Mouse (Mus musculus): ENCODE measurements at regions not wholly inside any gene's neighbourhood (a gene's known extent, or its start where the extent isn't known, plus 50 kb on each side); places are given as distances from the start of the nearest gene placed in this dataset.

- Histone ChIP-seq H3K4me2 (replicated peaks) (no peak overlapping the region), H3K4me1 (no peaks in the 10 kb centered on the region), H3K27ac (replicated peaks) (no peak overlapping the region), H3K4me3 (no peak overlapping the region), H3K9ac (replicated peaks) (no peak overlapping the region), H3K9me3 (no peaks in the 10 kb centered on the region), H3K36me3 (no peaks in the 10 kb centered on the region), H3K27me3 (no peaks in the 10 kb centered on the region)
- no peak for ATAC-seq (replicated peaks)
- WGBS = 96% methylated on average over 1 of the region's 1 CpGs
Observed at GRCm38 (mm10) chr1:128820527-128820926, 228.4 kb upstream of the Cxcr4 start.

GRCm38 (mm10) chr1:128819611-128820010 is 227.5 kb upstream of the Cxcr4 start:
- no peaks in the 10 kb centered on the region for H3K9me3 ChIP-seq
- no peak for ATAC-seq (replicated peaks)
- no peak overlapping the region for H3K4me2 ChIP-seq (replicated peaks)
- no peaks in the 10 kb centered on the region for H3K27me3 ChIP-seq
- H3K36me3 ChIP-seq = no peaks in the 10 kb centered on the region
- no peak overlapping the region for H3K9ac ChIP-seq (replicated peaks)
- no peaks in the 10 kb centered on the region for H3K4me1 ChIP-seq
- H3K4me3 ChIP-seq = no peak overlapping the region
- 87% methylated on average over 6 of the region's 6 CpGs for WGBS
- H3K27ac ChIP-seq (replicated peaks) = no peak overlapping the region

GRCm38 (mm10) chr1:128813379-128813778 is 221.3 kb upstream of the Cxcr4 start:
- no peak overlapping the region for H3K4me2 ChIP-seq (replicated peaks)

GRCm38 (mm10) chr1:128810860-128811259 is 218.8 kb upstream of the Cxcr4 start:
- Histone ChIP-seq H3K27ac (replicated peaks) (no peak overlapping the region), H3K27me3 (no peaks in the 10 kb centered on the region), H3K4me2 (replicated peaks) (no peak overlapping the region), H3K4me3 (no peak overlapping the region), H3K4me1 (peaks cover 5% of the 10 kb centered on the region), H3K9ac (replicated peaks) (no peak overlapping the region), H3K36me3 (no peaks in the 10 kb centered on the region), H3K9me3 (no peaks in the 10 kb centered on the region)
- ATAC-seq (replicated peaks) = no peak
- 77% methylated on average over 3 of the region's 3 CpGs for WGBS

More at GRCm38 (mm10) chr1:128813379-128813778, 221.3 kb upstream of the Cxcr4 start:
- no peak for ATAC-seq (replicated peaks)
- Histone ChIP-seq H3K9me3 (no peaks in the 10 kb centered on the region), H3K27me3 (no peaks in the 10 kb centered on the region), H3K9ac (replicated peaks) (no peak overlapping the region), H3K36me3 (no peaks in the 10 kb centered on the region), H3K4me1 (no peaks in the 10 kb centered on the region), H3K4me3 (no peak overlapping the region), H3K27ac (replicated peaks) (no peak overlapping the region)
- 71% methylated on average over 5 of the region's 5 CpGs for WGBS

- Histone ChIP-seq H3K9me3 (no peaks in the 10 kb centered on the region), H3K36me3 (no peaks in the 10 kb centered on the region), H3K4me3 (no peak overlapping the region), H3K9ac (replicated peaks) (no peak overlapping the region), H3K4me2 (replicated peaks) (no peak overlapping the region), H3K27ac (replicated peaks) (no peak overlapping the region), H3K27me3 (no peaks in the 10 kb centered on the region), H3K4me1 (peaks cover 11% of the 10 kb centered on the region)
- WGBS = 91% methylated on average over 2 of the region's 2 CpGs
- no peak for ATAC-seq (replicated peaks)
Observed at GRCm38 (mm10) chr1:128810094-128810493, 218.0 kb upstream of the Cxcr4 start.

- Histone ChIP-seq H3K9me3 (no peaks in the 10 kb centered on the region), H3K4me1 (peaks cover 12% of the 10 kb centered on the region), H3K9ac (replicated peaks) (no peak overlapping the region), H3K27ac (replicated peaks) (no peak overlapping the region), H3K4me2 (replicated peaks) (no peak overlapping the region), H3K36me3 (no peaks in the 10 kb centered on the region), H3K27me3 (no peaks in the 10 kb centered on the region), H3K4me3 (no peak overlapping the region)
- ATAC-seq (replicated peaks) = no peak
- WGBS = 86% methylated on average over 8 of the region's 8 CpGs
Observed at GRCm38 (mm10) chr1:128809601-128810000, 217.5 kb upstream of the Cxcr4 start.

- no peaks in the 10 kb centered on the region for H3K36me3 ChIP-seq
- H3K4me1 ChIP-seq = peaks cover 18% of the 10 kb centered on the region
- H3K4me2 ChIP-seq (replicated peaks) = no peak overlapping the region
- no peak overlapping the region for H3K27ac ChIP-seq (replicated peaks)
- H3K9ac ChIP-seq (replicated peaks) = no peak overlapping the region
- no peaks in the 10 kb centered on the region for H3K9me3 ChIP-seq
- H3K4me3 ChIP-seq = no peak overlapping the region
- no peaks in the 10 kb centered on the region for H3K27me3 ChIP-seq
- ATAC-seq (replicated peaks) = no peak
- 87% methylated on average over 5 of the region's 5 CpGs for WGBS
Observed at GRCm38 (mm10) chr1:128808599-128808998, 216.5 kb upstream of the Cxcr4 start.

GRCm38 (mm10) chr1:128805687-128806653 is 213.9 kb upstream of the Cxcr4 start:
- Histone ChIP-seq H3K4me3 (no peak overlapping the region), H3K27ac (replicated peaks) (no peak overlapping the region; the same call in 1 of the 2 replicates), H3K36me3 (no peaks in the 10 kb centered on the region), H3K9ac (replicated peaks) (no peak overlapping the region), H3K4me1 (peaks cover 24% of the 10 kb centered on the region), H3K4me2 (replicated peaks) (no peak overlapping the region), H3K9me3 (no peaks in the 10 kb centered on the region), H3K27me3 (no peaks in the 10 kb centered on the region)
- WGBS = 37% methylated on average over 10 of the region's 10 CpGs
- 0 out of 2 replicates have a peak, but pooled peaks have one; percentile 18 for ATAC-seq (replicated peaks)

GRCm38 (mm10) chr1:128803433-128804060 is 211.5 kb upstream of the Cxcr4 start:
- peak overlapping the region; percentile 60 for H3K27ac ChIP-seq (replicated peaks)
- no peaks in the 10 kb centered on the region for H3K27me3 ChIP-seq
- H3K9me3 ChIP-seq = no peaks in the 10 kb centered on the region
- WGBS = 29% methylated on average over 9 of the region's 9 CpGs
- H3K4me1 ChIP-seq = peaks cover 24% of the 10 kb centered on the region
- H3K36me3 ChIP-seq = no peaks in the 10 kb centered on the region
- H3K4me3 ChIP-seq = no peak overlapping the region
- ATAC-seq (replicated peaks) = peak; percentile 78
- H3K9ac ChIP-seq (replicated peaks) = no peak overlapping the region
- H3K4me2 ChIP-seq (replicated peaks) = no peak overlapping the region

GRCm38 (mm10) chr1:128803058-128803432 is 211.0 kb upstream of the Cxcr4 start:
- Histone ChIP-seq H3K9me3 (no peaks in the 10 kb centered on the region), H3K27ac (replicated peaks) (peak overlapping the region; percentile 60), H3K4me3 (no peak overlapping the region), H3K9ac (replicated peaks) (no peak overlapping the region), H3K4me1 (peaks cover 24% of the 10 kb centered on the region), H3K36me3 (no peaks in the 10 kb centered on the region), H3K4me2 (replicated peaks) (no peak overlapping the region), H3K27me3 (no peaks in the 10 kb centered on the region)
- ATAC-seq (replicated peaks) = no peak; the same call in 1 of the 2 replicates

- no peak for ATAC-seq (replicated peaks)
- no peaks in the 10 kb centered on the region for H3K36me3 ChIP-seq
- no peak overlapping the region for H3K9ac ChIP-seq (replicated peaks)
- H3K27me3 ChIP-seq = no peaks in the 10 kb centered on the region
- no peak overlapping the region for H3K4me3 ChIP-seq
- no peak overlapping the region for H3K27ac ChIP-seq (replicated peaks)
- H3K4me2 ChIP-seq (replicated peaks) = no peak overlapping the region
- no peaks in the 10 kb centered on the region for H3K9me3 ChIP-seq
- H3K4me1 ChIP-seq = peaks cover 7% of the 10 kb centered on the region
- WGBS = 57% methylated on average over 4 of the region's 4 CpGs
Observed at GRCm38 (mm10) chr1:128798721-128799120, 206.6 kb upstream of the Cxcr4 start.

- H3K4me3 ChIP-seq = no peak overlapping the region
- H3K27ac ChIP-seq (replicated peaks) = no peak overlapping the region
- no peaks in the 10 kb centered on the region for H3K4me1 ChIP-seq
- ATAC-seq (replicated peaks) = no peak; the same call in 1 of the 2 replicates
- no peaks in the 10 kb centered on the region for H3K9me3 ChIP-seq
- 64% methylated on average over 6 of the region's 6 CpGs for WGBS
- no peak overlapping the region for H3K9ac ChIP-seq (replicated peaks)
- no peaks in the 10 kb centered on the region for H3K36me3 ChIP-seq
- H3K4me2 ChIP-seq (replicated peaks) = no peak overlapping the region
- no peaks in the 10 kb centered on the region for H3K27me3 ChIP-seq
Observed at GRCm38 (mm10) chr1:128795654-128796053, 203.6 kb upstream of the Cxcr4 start.
